Mouse (Mus musculus) limb, embryonic 12.5 days (tissue): ENCODE results near the gene Sf3b3. TPM values are rescaled to one million over a fixed set of nuclear protein-coding genes. Genes with fewer than 3 reads are reported as not detected.

Experiments used
- ATAC-seq: fragments of 200-750 bp; cut with Nextera tagmentation; 2 replicates; pipeline ENCODE4 v1.8.0; 2017; ENCODE audit warnings: low read depth, moderate TSS enrichment; ENCODE audit not compliant: insufficient number of reproducible peaks, insufficient read depth, low FRiP score, low TSS enrichment
- H3K27ac ChIP-seq: fragments of 300-500 bp; sonication (generic); 2 replicates; pipeline ENCODE4 v1.5.1; 2016; ENCODE audit warnings: mild to moderate bottlenecking, moderate library complexity
- H3K27me3 ChIP-seq: fragments of 300-500 bp; sonication (generic); 2 replicates; pipeline ENCODE4 v1.6.1; 2016; ENCODE audit warnings: mild to moderate bottlenecking, moderate library complexity
- H3K36me3 ChIP-seq: fragments of 300-500 bp; sonication (generic); 2 replicates; pipeline ENCODE4 v1.6.1; 2016; ENCODE audit warnings: mild to moderate bottlenecking, moderate library complexity
- H3K4me1 ChIP-seq: fragments of 300-500 bp; sonication (generic); replicated peaks from 2 replicates; pipeline ENCODE4 v1.6.1; 2016
- H3K4me2 ChIP-seq: fragments of 300-500 bp; sonication (generic); 2 replicates; pipeline ENCODE4 v1.6.1; 2016; ENCODE audit warnings: mild to moderate bottlenecking, moderate library complexity
- H3K4me3 ChIP-seq: fragments of 300-500 bp; sonication (generic); replicated peaks from 2 replicates; pipeline ENCODE4 v1.5.1; 2016; ENCODE audit warnings: mild to moderate bottlenecking
- H3K9ac ChIP-seq: fragments of 300-500 bp; sonication (generic); replicated peaks from 2 replicates; pipeline ENCODE4 v1.6.1; 2016; ENCODE audit warnings: mild to moderate bottlenecking, moderate library complexity
- H3K9me3 ChIP-seq: fragments of 300-500 bp; sonication (generic); 2 replicates; pipeline ENCODE4 v1.6.1; 2016; ENCODE audit warnings: mild to moderate bottlenecking, moderate library complexity
- WGBS: fragments of 180-500 bp; shearing (Covaris S2); methylation state at CpG from one replicate; pipeline ENCODE4 v1.1.7; 2016; 5-methylcytosine and 5-hydroxymethylcytosine counted together
- polyA plus RNA-seq: library from polyadenylated mRNA; unstranded; fragments of >200 nt; fragmentation: Nextera tagmentation; extraction: Ambion mirVana; gene quantifications from 2 replicates; pipeline ENCODE4 v1.2.1, GENCODE M21; 2016

Sf3b3 gene
- polyA plus RNA-seq, 1 experiment from 2014 or later: 211 TPM

- peaks cover 4% of the 10 kb centered on the region; the same call in 1 of the 2 replicates for H3K9me3 ChIP-seq
- no peaks in the 10 kb centered on the region for H3K27me3 ChIP-seq
- ATAC-seq: no peak
- no peaks in the 10 kb centered on the region for H3K36me3 ChIP-seq
- no peak overlapping the region for H3K4me2 ChIP-seq
- H3K4me3 ChIP-seq: no peak overlapping the region
- no peak overlapping the region for H3K9ac ChIP-seq
- no peak overlapping the region for H3K27ac ChIP-seq
- WGBS: 83% methylated on average over 7 of the region's 7 CpGs
- no peaks in the 10 kb centered on the region for H3K4me1 ChIP-seq
Measured at GRCm38 (mm10) chr8:110772452-110772851, 74.1 kb downstream of the Sf3b3 start.

GRCm38 (mm10) chr8:110767261-110767660 is 79.3 kb downstream of the Sf3b3 start:
- Histone ChIP-seq H3K27me3 (no peaks in the 10 kb centered on the region), H3K4me2 (no peak overlapping the region), H3K27ac (no peak overlapping the region), H3K36me3 (no peaks in the 10 kb centered on the region), H3K9me3 (no peaks in the 10 kb centered on the region), H3K4me1 (no peaks in the 10 kb centered on the region), H3K4me3 (no peak overlapping the region), H3K9ac (no peak overlapping the region)
- ATAC-seq: no peak
- 84% methylated on average over 6 of the region's 6 CpGs for WGBS

- no peak for ATAC-seq
Measured at GRCm38 (mm10) chr8:110764671-110765070, 81.9 kb downstream of the Sf3b3 start.

GRCm38 (mm10) chr8:110761988-110762387 is 84.6 kb downstream of the Sf3b3 start:
- WGBS: 61% methylated on average over 6 of the region's 6 CpGs
- no peak for ATAC-seq
- Histone ChIP-seq H3K27ac (no peak overlapping the region), H3K9ac (no peak overlapping the region), H3K36me3 (no peaks in the 10 kb centered on the region), H3K4me2 (no peak overlapping the region), H3K9me3 (no peaks in the 10 kb centered on the region), H3K27me3 (no peaks in the 10 kb centered on the region), H3K4me1 (no peaks in the 10 kb centered on the region), H3K4me3 (no peak overlapping the region)

More at GRCm38 (mm10) chr8:110764671-110765070, 81.9 kb downstream of the Sf3b3 start:
- no peaks in the 10 kb centered on the region for H3K9me3 ChIP-seq
- H3K4me1 ChIP-seq: no peaks in the 10 kb centered on the region
- H3K36me3 ChIP-seq: no peaks in the 10 kb centered on the region
- WGBS: 81% methylated on average over 3 of the region's 3 CpGs
- no peak overlapping the region for H3K4me3 ChIP-seq
- no peak overlapping the region for H3K27ac ChIP-seq
- no peak overlapping the region for H3K9ac ChIP-seq
- no peak overlapping the region for H3K4me2 ChIP-seq
- no peaks in the 10 kb centered on the region for H3K27me3 ChIP-seq

- ATAC-seq: no peak
- no peaks in the 10 kb centered on the region for H3K9me3 ChIP-seq
- H3K27ac ChIP-seq: no peak overlapping the region
- no peaks in the 10 kb centered on the region for H3K36me3 ChIP-seq
- H3K9ac ChIP-seq: no peak overlapping the region
- no peaks in the 10 kb centered on the region for H3K27me3 ChIP-seq
- WGBS: 55% methylated on average over 5 of the region's 5 CpGs
- no peak overlapping the region for H3K4me3 ChIP-seq
- H3K4me1 ChIP-seq: no peaks in the 10 kb centered on the region
- H3K4me2 ChIP-seq: no peak overlapping the region
Measured at GRCm38 (mm10) chr8:110761185-110761584, 85.4 kb downstream of the Sf3b3 start.

- no peak overlapping the region for H3K9ac ChIP-seq
- no peak overlapping the region for H3K4me2 ChIP-seq
- no peaks in the 10 kb centered on the region for H3K9me3 ChIP-seq
- no peak overlapping the region for H3K27ac ChIP-seq
- WGBS: 68% methylated on average over 7 of the region's 7 CpGs
- H3K4me3 ChIP-seq: no peak overlapping the region
- no peaks in the 10 kb centered on the region for H3K36me3 ChIP-seq
- H3K4me1 ChIP-seq: no peaks in the 10 kb centered on the region
- no peak for ATAC-seq
- no peaks in the 10 kb centered on the region for H3K27me3 ChIP-seq
Measured at GRCm38 (mm10) chr8:110760280-110760940, 86.2 kb downstream of the Sf3b3 start.

Other genes with a start within 250 kb of the Sf3b3 start
- 23.3 and 23.5 TPM in 2 replicates for gene Vac14, start 228.2 kb downstream of the Sf3b3 start, polyA plus RNA-seq
- gene Mtss1l, start 125.3 kb downstream of the Sf3b3 start, polyA plus RNA-seq: 11.8 and 19.2 TPM in 2 replicates
- 0.15 and 0.44 TPM in 2 replicates for gene Il34, start 40.9 kb downstream of the Sf3b3 start, polyA plus RNA-seq
- 84.9 and 88.6 TPM in 2 replicates for gene Cog4, start 187 bp downstream of the Sf3b3 start, polyA plus RNA-seq
- gene Fuk, start 55.7 kb upstream of the Sf3b3 start, polyA plus RNA-seq: 17.9 and 20.3 TPM in 2 replicates
- gene St3gal2, start 73.1 kb upstream of the Sf3b3 start, polyA plus RNA-seq: 41.6 and 44.2 TPM in 2 replicates
- 14.5 and 17.3 TPM in 2 replicates for gene Ddx19a, start 151.0 kb upstream of the Sf3b3 start, polyA plus RNA-seq
- gene Ddx19b, start 185.0 kb upstream of the Sf3b3 start, polyA plus RNA-seq: 6.5 and 6.6 TPM in 2 replicates
- gene Aars, start 186.4 kb upstream of the Sf3b3 start, polyA plus RNA-seq: 65.5 and 73.8 TPM in 2 replicates
- gene Exosc6, start 209.6 kb upstream of the Sf3b3 start, polyA plus RNA-seq: 23.2 and 24.2 TPM in 2 replicates
- 0.24 TPM in 1 of 2 replicates, not detected in the other for gene Clec18a, start 245.6 kb upstream of the Sf3b3 start, polyA plus RNA-seq
- gene Pdpr, start 247.8 kb upstream of the Sf3b3 start, polyA plus RNA-seq: 14.5 and 14.7 TPM in 2 replicates